Mouse (Mus musculus): ENCODE measurements around the gene Higd1a. TPM values are rescaled to one million over a fixed set of nuclear protein-coding genes. Genes with fewer than 3 reads are reported as not detected.

Gene Higd1a
- polyA plus RNA-seq, 1 experiment from 2014 or later: 152 TPM

GRCm38 (mm10) chr9:121819073-121819770 lies 38.9 kb downstream of the Higd1a start:
- Histone ChIP-seq H3K9me3 (no peaks in the 10 kb centered on the region), H3K27ac (peak overlapping the region; percentile 85), H3K9ac (replicated peaks) (no peak overlapping the region; the same call in 1 of the 2 replicates), H3K4me3 (replicated peaks) (no peak overlapping the region), H3K4me1 (replicated peaks) (peaks cover 12% of the 10 kb centered on the region), H3K27me3 (0 out of 2 replicates have a peak, but pooled peaks cover 5% of the 10 kb centered on the region), H3K36me3 (no peaks in the 10 kb centered on the region), H3K4me2 (0 out of 2 replicates have a peak overlapping the region, but pooled peaks have one; percentile 8)
- 53% methylated on average over 9 of the region's 9 CpGs for WGBS
- ATAC-seq (ENCODE audit: insufficient number of reproducible peaks, insufficient read depth, low FRiP score, low TSS enrichment, low read depth): peak; percentile 48; the same call in 1 of the 2 replicates

- Histone ChIP-seq H3K4me1 (replicated peaks) (peaks cover 14% of the 10 kb centered on the region), H3K4me3 (replicated peaks) (no peak overlapping the region), H3K9ac (replicated peaks) (no peak overlapping the region), H3K27me3 (0 out of 2 replicates have a peak, but pooled peaks cover 5% of the 10 kb centered on the region), H3K27ac (no peak overlapping the region), H3K9me3 (no peaks in the 10 kb centered on the region), H3K4me2 (no peak overlapping the region), H3K36me3 (no peaks in the 10 kb centered on the region)
- 64% methylated on average over 6 of the region's 6 CpGs for WGBS
- no peak for ATAC-seq (ENCODE audit: insufficient number of reproducible peaks, insufficient read depth, low FRiP score, low TSS enrichment, low read depth)
Measured at GRCm38 (mm10) chr9:121815183-121815582, 43.0 kb downstream of the Higd1a start.

GRCm38 (mm10) chr9:121810081-121810821 lies 47.9 kb downstream of the Higd1a start:
- Histone ChIP-seq H3K27me3 (no peaks in the 10 kb centered on the region), H3K9me3 (no peaks in the 10 kb centered on the region), H3K4me1 (replicated peaks) (peaks cover 11% of the 10 kb centered on the region), H3K9ac (replicated peaks) (no peak overlapping the region), H3K4me2 (no peak overlapping the region), H3K4me3 (replicated peaks) (no peak overlapping the region), H3K27ac (no peak overlapping the region), H3K36me3 (no peaks in the 10 kb centered on the region)
- ATAC-seq (ENCODE audit: insufficient number of reproducible peaks, insufficient read depth, low FRiP score, low TSS enrichment, low read depth): no peak
- WGBS: 46% methylated on average over 15 of the region's 15 CpGs

- H3K4me1 ChIP-seq (replicated peaks): peaks cover 11% of the 10 kb centered on the region
- 67% methylated on average over 3 of the region's 3 CpGs for WGBS
- ATAC-seq (ENCODE audit: insufficient number of reproducible peaks, insufficient read depth, low FRiP score, low TSS enrichment, low read depth): no peak
- no peaks in the 10 kb centered on the region for H3K27me3 ChIP-seq
- H3K9me3 ChIP-seq: no peaks in the 10 kb centered on the region
- H3K9ac ChIP-seq (replicated peaks): no peak overlapping the region
- H3K4me3 ChIP-seq (replicated peaks): no peak overlapping the region
- no peak overlapping the region for H3K4me2 ChIP-seq
- no peak overlapping the region for H3K27ac ChIP-seq
- H3K36me3 ChIP-seq: no peaks in the 10 kb centered on the region
Measured at GRCm38 (mm10) chr9:121808511-121808910, 49.7 kb downstream of the Higd1a start.

- H3K9me3 ChIP-seq: no peaks in the 10 kb centered on the region
- H3K4me1 ChIP-seq (replicated peaks): peaks cover 11% of the 10 kb centered on the region
- no peak for ATAC-seq (ENCODE audit: insufficient number of reproducible peaks, insufficient read depth, low FRiP score, low TSS enrichment, low read depth)
- no peak overlapping the region for H3K27ac ChIP-seq
- H3K27me3 ChIP-seq: no peaks in the 10 kb centered on the region
- no peak overlapping the region for H3K9ac ChIP-seq (replicated peaks)
- H3K4me3 ChIP-seq (replicated peaks): no peak overlapping the region
- 64% methylated on average over 7 of the region's 7 CpGs for WGBS
- H3K4me2 ChIP-seq: no peak overlapping the region
- H3K36me3 ChIP-seq: no peaks in the 10 kb centered on the region
Measured at GRCm38 (mm10) chr9:121807947-121808346, 50.2 kb downstream of the Higd1a start.

GRCm38 (mm10) chr9:121807546-121807945 lies 50.6 kb downstream of the Higd1a start:
- no peak overlapping the region for H3K27ac ChIP-seq
- H3K36me3 ChIP-seq: no peaks in the 10 kb centered on the region
- ATAC-seq (ENCODE audit: insufficient number of reproducible peaks, insufficient read depth, low FRiP score, low TSS enrichment, low read depth): no peak
- WGBS: 57% methylated on average over 1 of the region's 1 CpGs
- no peak overlapping the region for H3K4me2 ChIP-seq
- H3K4me1 ChIP-seq (replicated peaks): peaks cover 11% of the 10 kb centered on the region
- no peaks in the 10 kb centered on the region for H3K27me3 ChIP-seq
- no peak overlapping the region for H3K4me3 ChIP-seq (replicated peaks)
- no peak overlapping the region for H3K9ac ChIP-seq (replicated peaks)
- H3K9me3 ChIP-seq: no peaks in the 10 kb centered on the region

- Histone ChIP-seq H3K9me3 (no peaks in the 10 kb centered on the region), H3K4me3 (replicated peaks) (no peak overlapping the region), H3K4me2 (no peak overlapping the region), H3K9ac (replicated peaks) (no peak overlapping the region), H3K27me3 (peaks cover 15% of the 10 kb centered on the region), H3K27ac (no peak overlapping the region), H3K4me1 (replicated peaks) (peaks cover 3% of the 10 kb centered on the region; the same call in 1 of the 2 replicates), H3K36me3 (no peaks in the 10 kb centered on the region)
- 61% methylated on average over 7 of the region's 7 CpGs for WGBS
- ATAC-seq (ENCODE audit: insufficient number of reproducible peaks, insufficient read depth, low FRiP score, low TSS enrichment, low read depth): no peak
Measured at GRCm38 (mm10) chr9:121802747-121803146, 55.4 kb downstream of the Higd1a start.

GRCm38 (mm10) chr9:121798887-121799520 lies 59.2 kb downstream of the Higd1a start:
- H3K36me3 ChIP-seq: no peaks in the 10 kb centered on the region
- H3K9me3 ChIP-seq: no peaks in the 10 kb centered on the region
- H3K4me3 ChIP-seq (replicated peaks): no peak overlapping the region
- no peak for ATAC-seq (ENCODE audit: insufficient number of reproducible peaks, insufficient read depth, low FRiP score, low TSS enrichment, low read depth)
- no peak overlapping the region for H3K4me2 ChIP-seq
- H3K27ac ChIP-seq: no peak overlapping the region
- WGBS: 66% methylated on average over 5 of the region's 6 CpGs
- no peak overlapping the region for H3K9ac ChIP-seq (replicated peaks)
- peaks cover 16% of the 10 kb centered on the region for H3K4me1 ChIP-seq (replicated peaks)
- peaks cover 18% of the 10 kb centered on the region for H3K27me3 ChIP-seq

Other genes with a start within 250 kb of the Higd1a start
- 0.45 TPM in 1 of 2 replicates, not detected in the other for gene Lyzl4, start 216.3 kb downstream of the Higd1a start, polyA plus RNA-seq (2016; fragmentation: Nextera tagmentation; extraction: Ambion mirVana)
- gene Vipr1, start 215.6 kb downstream of the Higd1a start, polyA plus RNA-seq (2016; fragmentation: Nextera tagmentation; extraction: Ambion mirVana): 0.69 and 1.1 TPM in 2 replicates
- gene Sec22c, start 152.9 kb downstream of the Higd1a start, polyA plus RNA-seq (2016; fragmentation: Nextera tagmentation; extraction: Ambion mirVana): 13.9 and 16.2 TPM in 2 replicates
- 95.8 and 105 TPM in 2 replicates for gene Ss18l2, start 148.0 kb downstream of the Higd1a start, polyA plus RNA-seq (2016; fragmentation: Nextera tagmentation; extraction: Ambion mirVana)
- gene Nktr, start 139.2 kb downstream of the Higd1a start, polyA plus RNA-seq (2016; fragmentation: Nextera tagmentation; extraction: Ambion mirVana): 68.4 and 71.5 TPM in 2 replicates
- gene Zfp651, start 99.0 kb downstream of the Higd1a start, polyA plus RNA-seq (2016; fragmentation: Nextera tagmentation; extraction: Ambion mirVana): 13.7 and 16.7 TPM in 2 replicates
- 5.9 and 7.0 TPM in 2 replicates for gene Klhl40, start 80.8 kb downstream of the Higd1a start, polyA plus RNA-seq (2016; fragmentation: Nextera tagmentation; extraction: Ambion mirVana)
- 0.19 and 0.22 TPM in 2 replicates for gene Hhatl, start 65.9 kb downstream of the Higd1a start, polyA plus RNA-seq (2016; fragmentation: Nextera tagmentation; extraction: Ambion mirVana)
- 0.15 and 0.58 TPM in 2 replicates for gene Ccdc13, start 18.9 kb downstream of the Higd1a start, polyA plus RNA-seq (2016; fragmentation: Nextera tagmentation; extraction: Ambion mirVana)
- 0.50 TPM in 1 of 2 replicates, not detected in the other for gene Ackr2, start 40.0 kb upstream of the Higd1a start, polyA plus RNA-seq (2016; fragmentation: Nextera tagmentation; extraction: Ambion mirVana)
- not detected in 2 replicates for gene Cyp8b1, start 57.9 kb upstream of the Higd1a start, polyA plus RNA-seq (2016; fragmentation: Nextera tagmentation; extraction: Ambion mirVana)
- 1.6 and 1.8 TPM in 2 replicates for gene Fam198a, start 92.6 kb upstream of the Higd1a start, polyA plus RNA-seq (2016; fragmentation: Nextera tagmentation; extraction: Ambion mirVana)
- gene Pomgnt2, start 138.7 kb upstream of the Higd1a start, polyA plus RNA-seq (2016; fragmentation: Nextera tagmentation; extraction: Ambion mirVana): 10.4 and 11.2 TPM in 2 replicates

Measured in limb, embryonic 12.5 days (tissue).